Mouse (Mus musculus) CD4-positive helper T cell, adult 2 months (primary cell): ENCODE measurements around the gene Mterf2.

ENCODE experiments used
- DNase-seq: peaks from one replicate; pipeline ENCODE4 v3.0.0-alpha.2; 2012; ENCODE audit warnings: low read depth, missing footprints, low spot score

Gene Mterf2

GRCm38 (mm10) chr10:85127395-85128287 lies at the start of gene Mterf2:
Mterf2 (minus strand) TSS chr10:85128027.
- peak; percentile 95 for DNase-seq

- DNase-seq = no peak
Measured at GRCm38 (mm10) chr10:85176640-85177039, 48.8 kb upstream of the Mterf2 start.

- no peak for DNase-seq
Measured at GRCm38 (mm10) chr10:85165306-85165705, 37.5 kb upstream of the Mterf2 start.

- DNase-seq = no peak
Measured at GRCm38 (mm10) chr10:85164791-85165190, 37.0 kb upstream of the Mterf2 start.

GRCm38 (mm10) chr10:85161745-85162351 lies 34.0 kb upstream of the Mterf2 start:
- DNase-seq = peak; percentile 79

GRCm38 (mm10) chr10:85159989-85160619 lies 32.3 kb upstream of the Mterf2 start:
- DNase-seq = no peak

- DNase-seq = no peak
Measured at GRCm38 (mm10) chr10:85157451-85157850, 29.6 kb upstream of the Mterf2 start.

GRCm38 (mm10) chr10:85154195-85154594 lies 26.4 kb upstream of the Mterf2 start:
- DNase-seq = peak; percentile 56

GRCm38 (mm10) chr10:85149226-85149625 lies 21.4 kb upstream of the Mterf2 start:
- no peak for DNase-seq

GRCm38 (mm10) chr10:85146282-85146681 lies 18.5 kb upstream of the Mterf2 start:
- no peak for DNase-seq

GRCm38 (mm10) chr10:85141465-85141864 lies 13.6 kb upstream of the Mterf2 start:
- no peak for DNase-seq

- DNase-seq = no peak
Measured at GRCm38 (mm10) chr10:85136573-85136972, 8.7 kb upstream of the Mterf2 start.

- peak; percentile 40 for DNase-seq
Measured at GRCm38 (mm10) chr10:85128453-85128852, 626 bp upstream of the Mterf2 start.

GRCm38 (mm10) chr10:85125184-85125583 lies 2.6 kb downstream of the Mterf2 start:
- DNase-seq = no peak

GRCm38 (mm10) chr10:85114409-85114808 lies 13.4 kb downstream of the Mterf2 start:
- no peak for DNase-seq

- peak; percentile 14 for DNase-seq
Measured at GRCm38 (mm10) chr10:85103085-85103885, 24.5 kb downstream of the Mterf2 start.

GRCm38 (mm10) chr10:85102247-85103084 lies 25.4 kb downstream of the Mterf2 start, which contains the start of the genes Fhl4 and Tmem263:
Fhl4 (minus strand) TSS chr10:85102495.
Tmem263 (plus strand) TSS chr10:85102627.
- peak; percentile 89 for DNase-seq

GRCm38 (mm10) chr10:85101841-85102240 lies 26.0 kb downstream of the Mterf2 start:
- no peak for DNase-seq

- no peak for DNase-seq
Measured at GRCm38 (mm10) chr10:85071605-85072152, 56.1 kb downstream of the Mterf2 start.
